In the genomic region with DNA sequence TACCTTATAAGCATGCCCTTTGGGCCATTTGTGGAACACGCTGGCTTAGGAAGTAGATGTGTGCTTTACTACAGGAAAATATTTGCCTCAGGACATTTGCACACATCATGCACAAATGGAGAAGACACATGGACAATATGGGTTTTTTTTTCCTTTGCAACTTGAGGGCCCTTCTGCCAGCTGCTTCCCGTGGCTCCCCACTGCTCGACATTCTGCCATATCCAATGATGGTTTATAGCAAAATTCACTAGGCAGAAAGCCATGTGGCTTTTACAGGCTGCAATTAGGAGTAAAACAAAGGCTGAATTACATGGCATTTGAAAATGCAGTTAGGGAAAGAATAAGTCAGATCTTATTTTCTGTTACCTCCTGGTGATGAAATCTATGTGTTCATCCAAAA, we compare ENCODE assay signal across 27 mouse cellular contexts.
A peak's percentile ranks its signal among the peaks of the same experiment; 100 is the strongest.
DNase-seq lines count a peak whose midpoint lies in the region; ATAC-seq and TF ChIP-seq lines count a peak whose summit lies in the region.
"Had no signal": no experiment of that assay in that cellular context is flagged by ENCODE, and none has a peak within 500 bp of the region (broad histone marks: within the 10 kb centered on the region; RNA-seq: fewer than 3 reads in every experiment).

No protein-coding gene starts in this region.

- no peaks in the 10 kb centered on the region for H3K27me3 ChIP-seq in thymus, adult 2 months (ENCODE audit: control insufficient read depth, insufficient read depth, low read length)
- H3K27me3 ChIP-seq in forebrain, postnatal 0 days (ENCODE audit: insufficient read depth, low read length) = no peaks in the 10 kb centered on the region
- no peaks in the 10 kb centered on the region for H3K27me3 ChIP-seq in midbrain, embryonic 16.5 days (ENCODE audit: control insufficient read depth, insufficient read depth, low read depth, low read length)
- H3K27me3 ChIP-seq: CH12.LX; forebrain, embryonic 13.5 days; heart, embryonic 15.5 days; hindbrain, embryonic 12.5 days; liver, embryonic 13.5 days; neural tube, embryonic 12.5 days had no signal

- no peaks in the 10 kb centered on the region for H3K4me1 ChIP-seq in thymus, adult 2 months (replicated peaks; ENCODE audit: control insufficient read depth, insufficient read depth, low read length)
- H3K4me1 ChIP-seq in forebrain, postnatal 0 days (ENCODE audit: insufficient read depth) = no peaks in the 10 kb centered on the region
- peaks cover 6% of the 10 kb centered on the region; the same call in 1 of the 2 replicates for H3K4me1 ChIP-seq in midbrain, embryonic 16.5 days (ENCODE audit: control insufficient read depth, insufficient read depth, low read length)
- H3K4me1 ChIP-seq: forebrain, embryonic 13.5 days; heart, embryonic 10.5 days; heart, embryonic 15.5 days; hindbrain, embryonic 12.5 days; limb, embryonic 10.5 days; limb, embryonic 15.5 days; liver, embryonic 13.5 days; neural tube, embryonic 12.5 days had no signal

- H3K4me3 ChIP-seq in thymus, adult 2 months (ENCODE audit: control insufficient read depth, insufficient read depth, low read length) = no peak overlapping the region
- no peak overlapping the region for H3K4me3 ChIP-seq in forebrain, postnatal 0 days (ENCODE audit: low read depth, low read length)
- no peak overlapping the region for H3K4me3 ChIP-seq in midbrain, embryonic 16.5 days (ENCODE audit: low read depth, low read length)
- H3K4me3 ChIP-seq: forebrain, embryonic 13.5 days; heart, embryonic 10.5 days; heart, embryonic 15.5 days; hindbrain, embryonic 12.5 days; limb, embryonic 10.5 days; limb, embryonic 15.5 days; liver, embryonic 13.5 days; neural tube, embryonic 12.5 days had no signal

- no peak for ATAC-seq in forebrain, postnatal 0 days
- no peak for ATAC-seq in midbrain, embryonic 16.5 days
- ATAC-seq: forebrain, embryonic 13.5 days; inflammation-experienced regulatory T-cells, adult 6 months; lung, postnatal 0 days had no signal

- no peak for TF ChIP-seq CTCF in thymus, adult 2 months (IDR thresholded peaks at IDR 0.05; ENCODE audit: borderline replicate concordance, control insufficient read depth, extremely low read depth, insufficient read depth, low read length, poor library complexity)
- TF ChIP-seq CTCF in forebrain, postnatal 0 days (IDR thresholded peaks at IDR 0.05; ENCODE audit: low read depth) = no peak

- H3K9ac ChIP-seq in forebrain, postnatal 0 days = no peak overlapping the region
- H3K9ac ChIP-seq in midbrain, embryonic 16.5 days (ENCODE audit: low read depth, low read length) = no peak overlapping the region
- H3K9ac ChIP-seq: forebrain, embryonic 13.5 days; heart, embryonic 15.5 days; hindbrain, embryonic 12.5 days; limb, embryonic 15.5 days; liver, embryonic 13.5 days; neural tube, embryonic 12.5 days had no signal

- H3K9me3 ChIP-seq in forebrain, postnatal 0 days (ENCODE audit: low read length) = no peaks in the 10 kb centered on the region
- H3K9me3 ChIP-seq in midbrain, embryonic 16.5 days (replicated peaks; ENCODE audit: control insufficient read depth, low read length, poor library complexity, severe bottlenecking) = no peaks in the 10 kb centered on the region
- H3K9me3 ChIP-seq: forebrain, embryonic 13.5 days; heart, embryonic 10.5 days; heart, embryonic 15.5 days; hindbrain, embryonic 12.5 days; limb, embryonic 10.5 days; limb, embryonic 15.5 days; liver, embryonic 13.5 days; neural tube, embryonic 12.5 days had no signal

- no peaks in the 10 kb centered on the region for H3K36me3 ChIP-seq in thymus, adult 2 months (ENCODE audit: control insufficient read depth, insufficient read depth, low read length)
- H3K36me3 ChIP-seq in forebrain, postnatal 0 days (ENCODE audit: insufficient read depth) = no peaks in the 10 kb centered on the region
- no peaks in the 10 kb centered on the region for H3K36me3 ChIP-seq in midbrain, embryonic 16.5 days (ENCODE audit: control insufficient read depth, insufficient read depth, low read length)
- H3K36me3 ChIP-seq: heart, embryonic 10.5 days; heart, embryonic 15.5 days; hindbrain, embryonic 12.5 days; limb, embryonic 10.5 days; limb, embryonic 15.5 days; liver, embryonic 13.5 days; neural tube, embryonic 12.5 days had no signal

- H3K4me2 ChIP-seq in forebrain, postnatal 0 days (ENCODE audit: low read depth) = no peak overlapping the region
- H3K4me2 ChIP-seq in midbrain, embryonic 16.5 days (ENCODE audit: low read length) = no peak overlapping the region
- H3K4me2 ChIP-seq: forebrain, embryonic 13.5 days; heart, embryonic 15.5 days; hindbrain, embryonic 12.5 days; limb, embryonic 15.5 days; liver, embryonic 13.5 days; neural tube, embryonic 12.5 days had no signal

- peak; percentile 7 for DNase-seq in retina, postnatal 1 day
- DNase-seq in retina, embryonic 14.5 days (ENCODE audit: low spot score) = no peak
- DNase-seq in cerebellum, adult 11 months = peak; percentile 55
- peak; percentile 86 for DNase-seq in cerebellum, adult 9-10 months
- DNase-seq in cerebellum, postnatal 36 days = peak; percentile 66 to 69
- no peak for DNase-seq in thymus, adult 2 months
- DNase-seq in forebrain, postnatal 0 days = no peak
- DNase-seq: adrenal gland, postnatal 14 days; gastrocnemius, postnatal 14 days; heart, adult 11 months; kidney, adult 11 months; kidney, postnatal 14 days; liver, embryonic 13.5 days; lung, adult 18-20 months; midbrain, embryonic 14.5 days had no signal

- H3K27ac ChIP-seq in thymus, adult 2 months (ENCODE audit: control insufficient read depth, insufficient read depth, low read length) = no peak overlapping the region
- no peak overlapping the region for H3K27ac ChIP-seq in forebrain, postnatal 0 days (ENCODE audit: low read depth, low read length)
- H3K27ac ChIP-seq in midbrain, embryonic 16.5 days (ENCODE audit: low read length) = no peak overlapping the region
- H3K27ac ChIP-seq: forebrain, embryonic 13.5 days; heart, embryonic 10.5 days; heart, embryonic 15.5 days; hindbrain, embryonic 12.5 days; limb, embryonic 10.5 days; limb, embryonic 15.5 days; liver, embryonic 13.5 days; macrophage; neural tube, embryonic 12.5 days had no signal

- no peak for TF ChIP-seq POLR2A in thymus, adult 2 months (IDR thresholded peaks at IDR 0.05; ENCODE audit: control insufficient read depth, extremely low read depth, insufficient read depth, low read length, poor library complexity)

- WGBS in thymus, adult 2 months = 78% methylated on average over 3 of the region's 3 CpGs
- WGBS in forebrain, postnatal 0 days = 51% methylated on average over 3 of the region's 3 CpGs
- WGBS in midbrain, embryonic 16.5 days = 68% methylated on average over 3 of the region's 3 CpGs

Comparison
In these comparisons a context has a peak if more than half of its experiments do, and no peak if none do; other contexts are left out.
1. DNase-seq: peak in retina, postnatal 1 day (single experiment), cerebellum, adult 11 months (single experiment), cerebellum, adult 9-10 months (single experiment) and cerebellum, postnatal 36 days (2 of 2); none in retina, embryonic 14.5 days (single experiment), thymus, adult 2 months (single experiment) and forebrain, postnatal 0 days (single experiment).